In the genomic region with DNA sequence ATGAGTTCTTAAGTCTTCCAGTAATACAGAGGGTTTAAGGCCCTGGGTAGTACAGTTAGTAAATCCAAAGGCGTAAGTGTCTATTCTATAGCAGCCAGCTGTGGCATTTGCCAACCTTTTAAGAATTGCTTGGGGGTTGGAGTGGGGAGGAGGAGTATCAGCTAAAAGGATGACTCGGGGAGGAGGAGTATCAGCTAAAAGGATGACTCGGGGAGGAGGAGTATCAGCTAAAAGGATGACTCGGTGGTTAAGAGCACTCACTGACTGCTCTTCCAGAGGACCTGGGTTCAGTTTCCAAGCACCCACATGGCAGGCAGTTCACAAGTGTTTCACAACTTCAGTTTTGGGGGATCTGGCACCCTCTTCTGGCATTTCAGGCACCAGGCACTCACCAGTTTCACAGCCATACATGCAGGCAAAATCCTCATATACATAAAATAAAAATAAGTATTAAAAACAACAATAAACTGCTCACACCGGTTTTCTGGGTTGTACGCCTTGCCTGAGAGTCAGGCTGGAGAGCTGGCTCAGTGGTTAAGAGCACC, we compare ENCODE assay signal across 20 mouse cellular contexts. TPM values are rescaled to one million over a fixed set of nuclear protein-coding genes. Genes with fewer than 3 reads are reported as not detected.
DNase-seq lines count a peak whose midpoint lies in the region; ATAC-seq and TF ChIP-seq lines count a peak whose summit lies in the region.
"Had no signal": no experiment of that assay in that cellular context is flagged by ENCODE, and none has a peak within 500 bp of the region (broad histone marks: within the 10 kb centered on the region; RNA-seq: fewer than 3 reads in every experiment).

No protein-coding gene starts in this region.

- intact Hi-C loops in left cerebral cortex, adult 2 months (cut with DNase I): no loop called here

- 81% methylated on average over 6 of the region's 6 CpGs for WGBS in kidney, postnatal 0 days
- 62% methylated on average over 6 of the region's 6 CpGs for WGBS in liver, embryonic 15.5 days (ENCODE audit: insufficient replicate concordance)

- TF ChIP-seq CTCF in kidney, postnatal 0 days (IDR thresholded peaks at IDR 0.05; ENCODE audit: low read depth): peak; percentile 16; the same call in 1 of the 2 replicates
- TF ChIP-seq CTCF in E14TG2a.4 (conservative IDR thresholded peaks at IDR 0.05; ENCODE audit: low read length): peak; percentile 10; the same call in 1 of the 2 replicates
- peak; percentile 5; the same call in 1 of the 2 replicates for TF ChIP-seq CTCF in brain, embryonic 14.5 days (IDR thresholded peaks at IDR 0.05; ENCODE audit: borderline replicate concordance, extremely low read depth, insufficient read depth, insufficient read length)
- TF ChIP-seq CTCF in left cerebral cortex, adult 2 months (IDR thresholded peaks at IDR 0.05): no peak; the same call in 1 of the 2 replicates

- no peak for TF ChIP-seq POLR2A in brain, embryonic 14.5 days (IDR thresholded peaks at IDR 0.05; ENCODE audit: borderline replicate concordance, extremely low read depth, insufficient read depth, insufficient read length, poor library complexity, severe bottlenecking)

- H3K4me3 ChIP-seq in kidney, postnatal 0 days (replicated peaks; ENCODE audit: low read depth, low read length): no peak overlapping the region
- H3K4me3 ChIP-seq in E14TG2a.4 (replicated peaks; ENCODE audit: low read length): 0 out of 2 replicates have a peak overlapping the region, but pooled peaks have one; percentile 26
- H3K4me3 ChIP-seq in liver, embryonic 15.5 days (replicated peaks): no peak overlapping the region
- H3K4me3 ChIP-seq in left cerebral cortex, adult 2 months: no peak overlapping the region
- H3K4me3 ChIP-seq: heart, embryonic 12.5 days; intestine, embryonic 15.5 days; limb, embryonic 10.5 days; neural tube, embryonic 12.5 days had no signal

- no peak overlapping the region for H3K4me2 ChIP-seq in kidney, postnatal 0 days (ENCODE audit: low read length)
- 0 out of 2 replicates have a peak overlapping the region, but pooled peaks have one; percentile 4 for H3K4me2 ChIP-seq in liver, embryonic 15.5 days
- H3K4me2 ChIP-seq: heart, embryonic 12.5 days; intestine, embryonic 15.5 days; neural tube, embryonic 12.5 days had no signal

- H3K9ac ChIP-seq in kidney, postnatal 0 days (ENCODE audit: low read depth, low read length): no peak overlapping the region
- no peak overlapping the region for H3K9ac ChIP-seq in liver, embryonic 15.5 days
- H3K9ac ChIP-seq: forebrain, postnatal 0 days; heart, embryonic 12.5 days; intestine, embryonic 15.5 days; neural tube, embryonic 12.5 days had no signal

- H3K27me3 ChIP-seq in kidney, postnatal 0 days (ENCODE audit: insufficient read depth, low read length): no peaks in the 10 kb centered on the region
- H3K27me3 ChIP-seq in E14TG2a.4 (ENCODE audit: insufficient read depth, low read length): no peaks in the 10 kb centered on the region
- no peaks in the 10 kb centered on the region for H3K27me3 ChIP-seq in liver, embryonic 15.5 days
- H3K27me3 ChIP-seq: heart, embryonic 12.5 days; intestine, embryonic 15.5 days; megakaryocyte, embryonic 14.5 days; neural tube, embryonic 12.5 days had no signal

- H3K27ac ChIP-seq in kidney, postnatal 0 days: no peak overlapping the region
- H3K27ac ChIP-seq in liver, embryonic 15.5 days (replicated peaks): peak overlapping the region; percentile 83
- H3K27ac ChIP-seq in left cerebral cortex, adult 2 months: no peak overlapping the region
- H3K27ac ChIP-seq: intestine, embryonic 15.5 days; limb, embryonic 10.5 days; neural tube, embryonic 12.5 days had no signal

- DNase-seq in kidney, postnatal 0 days (ENCODE audit: low spot score): no peak
- no peak for DNase-seq in kidney, postnatal 14 days
- no peak for DNase-seq in brain, embryonic 14.5 days (ENCODE audit: low read depth)
- no peak for DNase-seq in left cerebral cortex, adult 2 months (ENCODE audit: extremely low spot score in 1 of 2, low spot score in 2 of 2)
- DNase-seq in thymus, postnatal 4 days: no peak
- DNase-seq: adrenal gland, postnatal 10 days; cerebellum, postnatal 14 days; forebrain, postnatal 0 days; gastrocnemius, postnatal 36 days; right cerebral cortex, postnatal 4 days; thymus, adult 2 months had no signal

- no peaks in the 10 kb centered on the region for H3K9me3 ChIP-seq in kidney, postnatal 0 days (replicated peaks; ENCODE audit: low read length)
- no peaks in the 10 kb centered on the region for H3K9me3 ChIP-seq in E14TG2a.4 (ENCODE audit: low read length)
- H3K9me3 ChIP-seq in liver, embryonic 15.5 days (replicated peaks): no peaks in the 10 kb centered on the region
- H3K9me3 ChIP-seq: heart, embryonic 12.5 days; intestine, embryonic 15.5 days; limb, embryonic 10.5 days; megakaryocyte, embryonic 14.5 days; neural tube, embryonic 12.5 days had no signal

- H3K4me1 ChIP-seq in kidney, postnatal 0 days (replicated peaks; ENCODE audit: insufficient read depth, low read length): 0 out of 2 replicates have a peak, but pooled peaks cover 5% of the 10 kb centered on the region
- H3K4me1 ChIP-seq in E14TG2a.4 (replicated peaks; ENCODE audit: low read depth, low read length): peaks cover 96% of the 10 kb centered on the region
- H3K4me1 ChIP-seq in liver, embryonic 15.5 days (replicated peaks): peaks cover 73% of the 10 kb centered on the region

- ATAC-seq in kidney, postnatal 0 days (replicated peaks; ENCODE audit: low FRiP score, low read depth): no peak
- peak; percentile 35 for ATAC-seq in liver, embryonic 15.5 days (ENCODE audit: insufficient read depth)
- ATAC-seq in activated CD4-positive, CD25-positive, alpha-beta regulatory T cell, adult 4 months: no peak
- ATAC-seq: CD4-positive, CD25-positive, alpha-beta regulatory T cell, adult 4 months; forebrain, postnatal 0 days; intestine, embryonic 15.5 days had no signal

- H3K36me3 ChIP-seq in kidney, postnatal 0 days (ENCODE audit: insufficient read depth, low read length): no peaks in the 10 kb centered on the region; the same call in 1 of the 2 replicates
- peaks cover 80% of the 10 kb centered on the region for H3K36me3 ChIP-seq in E14TG2a.4 (ENCODE audit: insufficient read depth, low read length)
- peaks cover 31% of the 10 kb centered on the region for H3K36me3 ChIP-seq in liver, embryonic 15.5 days (replicated peaks)
- H3K36me3 ChIP-seq: intestine, embryonic 15.5 days had no signal

RNA-seq across cellular contexts. Expression of gene Carm1, which starts 8.6 kb away (rescaled TPM):
- 23.7 and 26.3 TPM in 2 replicates for polyA plus RNA-seq in kidney, postnatal 0 days (2015; fragmentation: Nextera tagmentation; extraction: Ambion mirVana)
- polyA plus RNA-seq in brain, embryonic 14.5 days (2012; rRNA removed): 119 and 135 TPM in 2 replicates
- polyA plus RNA-seq in liver, embryonic 15.5 days (2015; fragmentation: Nextera tagmentation; extraction: Ambion mirVana): 18.2 and 23.1 TPM in 2 replicates
- total RNA-seq in left cerebral cortex, adult 2 months (2021): 10 to 100 TPM; 78.2 to 79.5 TPM
- polyA plus RNA-seq in activated CD4-positive, CD25-positive, alpha-beta regulatory T cell, adult 4 months (2017; shearing (Covaris generic)): 1 to 10 TPM; 4.7 to 5.9 TPM

RNA-seq across cellular contexts. Expression of gene AB124611, which starts 29.3 kb away (rescaled TPM):
- polyA plus RNA-seq in kidney, postnatal 0 days (2015; fragmentation: Nextera tagmentation; extraction: Ambion mirVana): 2.3 and 2.6 TPM in 2 replicates
- polyA plus RNA-seq in brain, embryonic 14.5 days (2012; rRNA removed): 1.00 and 1.0 TPM in 2 replicates
- 9.5 and 10.5 TPM in 2 replicates for polyA plus RNA-seq in liver, embryonic 15.5 days (2015; fragmentation: Nextera tagmentation; extraction: Ambion mirVana)
- under 1 TPM in 1 of 2 experiments, not detected in 1; 0.29 TPM for total RNA-seq in left cerebral cortex, adult 2 months (2021)
- 10 to 100 TPM; 56.9 to 62.4 TPM for polyA plus RNA-seq in activated CD4-positive, CD25-positive, alpha-beta regulatory T cell, adult 4 months (2017; shearing (Covaris generic))

RNA-seq across cellular contexts. Expression of gene Timm29, which starts 37.3 kb away (rescaled TPM):
- 28.1 and 29.2 TPM in 2 replicates for polyA plus RNA-seq in kidney, postnatal 0 days (2015; fragmentation: Nextera tagmentation; extraction: Ambion mirVana)
- polyA plus RNA-seq in brain, embryonic 14.5 days (2012; rRNA removed): 78.1 and 80.7 TPM in 2 replicates
- polyA plus RNA-seq in liver, embryonic 15.5 days (2015; fragmentation: Nextera tagmentation; extraction: Ambion mirVana): 18.4 and 18.9 TPM in 2 replicates
- 10 to 100 TPM; 52.3 to 53.2 TPM for total RNA-seq in left cerebral cortex, adult 2 months (2021)
- polyA plus RNA-seq in activated CD4-positive, CD25-positive, alpha-beta regulatory T cell, adult 4 months (2017; shearing (Covaris generic)): 1 to 10 TPM; 2.8 to 3.5 TPM

RNA-seq across cellular contexts. Expression of gene Yipf2, which starts 37.4 kb away (rescaled TPM):
- polyA plus RNA-seq in kidney, postnatal 0 days (2015; fragmentation: Nextera tagmentation; extraction: Ambion mirVana): 30.2 and 31.6 TPM in 2 replicates
- 17.5 and 26.8 TPM in 2 replicates for polyA plus RNA-seq in brain, embryonic 14.5 days (2012; rRNA removed)
- polyA plus RNA-seq in liver, embryonic 15.5 days (2015; fragmentation: Nextera tagmentation; extraction: Ambion mirVana): 10.9 and 12.7 TPM in 2 replicates
- 10 to 100 TPM; 21.7 to 22.2 TPM for total RNA-seq in left cerebral cortex, adult 2 months (2021)
- 10 to 100 TPM; 16.7 to 18.3 TPM for polyA plus RNA-seq in activated CD4-positive, CD25-positive, alpha-beta regulatory T cell, adult 4 months (2017; shearing (Covaris generic))

RNA-seq across cellular contexts. Expression of gene Tmed1, which starts 45.2 kb away (rescaled TPM):
- polyA plus RNA-seq in kidney, postnatal 0 days (2015; fragmentation: Nextera tagmentation; extraction: Ambion mirVana): 128 and 131 TPM in 2 replicates
- 40.8 and 49.2 TPM in 2 replicates for polyA plus RNA-seq in brain, embryonic 14.5 days (2012; rRNA removed)
- polyA plus RNA-seq in liver, embryonic 15.5 days (2015; fragmentation: Nextera tagmentation; extraction: Ambion mirVana): 31.5 and 33.6 TPM in 2 replicates
- total RNA-seq in left cerebral cortex, adult 2 months (2021): 10 to 100 TPM; 13.1 to 13.9 TPM
- polyA plus RNA-seq in activated CD4-positive, CD25-positive, alpha-beta regulatory T cell, adult 4 months (2017; shearing (Covaris generic)): 1 to 10 TPM; 2.7 to 3.1 TPM
